Mouse (Mus musculus) kidney, adult 2 months (tissue): Measurements from ENCODE around the gene Adad2.

Source experiments
- CTCF ChIP-seq: fragments of 200-500 bp; conservative IDR thresholded peaks from 2 replicates; pipeline ENCODE4 v1.5.1; 2011; ENCODE audit warnings: low read depth, mild to moderate bottlenecking, control low read depth, low read length, moderate library complexity, mixed read lengths; ENCODE audit not compliant: insufficient read depth, insufficient read length
- POLR2A ChIP-seq: fragments of 200-500 bp; IDR thresholded peaks from one replicate; pipeline ENCODE4 v1.6.1; 2011; ENCODE audit warnings: low read depth, low read length, control low read depth

DNA sequence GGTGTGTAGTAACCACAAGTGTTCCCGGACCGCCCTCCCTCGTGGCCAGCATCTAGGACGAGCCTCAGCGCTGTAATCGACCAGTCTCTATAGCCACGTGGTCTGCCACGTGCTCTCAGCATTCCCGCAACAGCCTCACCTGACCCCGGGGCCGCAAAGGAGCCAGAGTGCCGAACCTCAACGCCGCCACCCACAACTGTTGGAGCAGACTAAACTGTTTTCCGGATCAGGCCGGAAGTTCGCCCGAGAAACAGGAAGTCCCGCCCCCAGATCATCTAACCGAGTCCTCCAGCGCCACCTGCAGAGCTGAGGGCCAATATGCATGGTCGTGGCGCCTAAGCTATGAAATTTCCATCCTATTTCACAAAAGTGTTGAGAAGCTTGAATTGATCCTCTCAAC, 7.6 kb upstream of the Adad2 start, which contains the start of gene Taf1c:
- peak; percentile 60 for TF ChIP-seq POLR2A
- peak; percentile 88 for TF ChIP-seq CTCF
